Mouse (Mus musculus) liver, postnatal 0 days (tissue): ENCODE measurements around the gene Jmjd4.

ENCODE experiments used
- CTCF ChIP-seq: sonication (generic); IDR thresholded peaks from 2 replicates; pipeline ENCODE4 v1.5.1; 2016; ENCODE audit warnings: antibody characterized with exemption, low read depth
- EP300 ChIP-seq: IDR thresholded peaks from 2 replicates; pipeline ENCODE4 v1.6.1; 2016; ENCODE audit warnings: antibody characterized with exemption, low read depth, mild to moderate bottlenecking

- no peak for TF ChIP-seq CTCF
- no peak for TF ChIP-seq EP300
Measured at GRCm38 (mm10) chr11:59506713-59507074, 56.8 kb downstream of the Jmjd4 start.
